Mouse (Mus musculus): ENCODE data around the gene Palld. TPM values are rescaled to one million over a fixed set of nuclear protein-coding genes. Genes with fewer than 3 reads are reported as not detected.
A peak's percentile ranks its signal among the peaks of the same experiment; 100 is the strongest.

The Palld gene
- polyA plus RNA-seq, 1 experiment from 2014 or later = 51.6 TPM

DNA sequence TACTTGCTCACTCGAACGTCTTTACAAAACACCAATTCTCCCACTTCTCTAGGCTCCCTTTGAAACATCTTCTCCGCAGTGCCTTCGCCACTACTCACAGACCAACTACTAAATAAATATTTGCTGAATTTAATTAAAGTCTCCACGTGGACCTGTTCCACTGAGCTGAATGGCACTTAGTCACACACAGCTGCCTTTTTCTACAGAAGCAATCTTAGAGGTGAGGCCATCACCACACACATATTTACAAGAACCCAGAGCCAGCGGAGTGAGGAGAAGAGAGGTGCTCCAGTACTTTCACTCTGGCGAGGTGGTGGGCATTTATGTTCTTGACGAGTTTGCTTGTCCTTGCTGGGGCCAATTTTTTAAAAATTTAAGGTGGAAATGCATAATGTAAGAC, 346.3 kb downstream of the Palld start:
- WGBS = 83% methylated on average over 8 of the region's 8 CpGs

DNA sequence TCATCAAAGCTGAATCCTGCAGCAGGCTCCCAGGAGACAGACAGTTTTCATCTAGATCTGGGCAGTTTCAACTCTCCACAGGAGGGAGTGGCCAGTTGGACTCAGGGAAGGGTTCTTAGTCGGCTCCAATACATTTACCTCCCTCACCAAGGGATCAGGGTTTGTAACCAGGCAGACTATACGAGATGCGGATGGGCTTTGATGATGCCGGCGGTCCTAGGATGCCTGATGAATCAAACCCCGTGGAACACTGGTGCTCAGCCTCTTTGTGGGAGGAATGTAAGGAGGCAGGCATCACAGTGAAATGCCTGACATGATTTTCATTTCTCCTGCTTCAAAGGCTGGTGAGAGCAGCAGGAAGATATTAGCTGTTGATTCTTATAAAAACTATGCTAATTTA, 347.1 kb downstream of the Palld start:
- H3K36me3 ChIP-seq (replicated peaks) = peaks cover 6% of the 10 kb centered on the region
- H3K27me3 ChIP-seq (ENCODE audit: poor library complexity, severe bottlenecking) = no peaks in the 10 kb centered on the region
- H3K9me3 ChIP-seq = peaks cover 2% of the 10 kb centered on the region; the same call in 1 of the 2 replicates
- H3K4me1 ChIP-seq = peaks cover 24% of the 10 kb centered on the region
- DNase-seq (ENCODE audit: extremely low spot score, low spot score) = no peak
- WGBS = 71% methylated on average over 6 of the region's 6 CpGs
- no peak overlapping the region for H3K27ac ChIP-seq
- H3K4me3 ChIP-seq = no peak overlapping the region

More for the DNA sequence above, 346.3 kb downstream of the Palld start:
- no peak for DNase-seq (ENCODE audit: extremely low spot score, low spot score)
- Histone ChIP-seq H3K9me3 (no peaks in the 10 kb centered on the region), H3K36me3 (replicated peaks) (peaks cover 7% of the 10 kb centered on the region; the same call in 1 of the 2 replicates), H3K27me3 (ENCODE audit: poor library complexity, severe bottlenecking) (no peaks in the 10 kb centered on the region), H3K27ac (no peak overlapping the region), H3K4me1 (peaks cover 24% of the 10 kb centered on the region), H3K4me3 (no peak overlapping the region)

GRCm38 (mm10) chr8:61552755-61553402, 349.6 kb downstream of the Palld start:
- H3K9me3 ChIP-seq = peaks cover 20% of the 10 kb centered on the region
- 85% methylated on average over 8 of the region's 8 CpGs for WGBS
- no peak overlapping the region for H3K27ac ChIP-seq
- H3K4me1 ChIP-seq = peaks cover 28% of the 10 kb centered on the region
- H3K36me3 ChIP-seq (replicated peaks) = peaks cover 30% of the 10 kb centered on the region
- H3K4me3 ChIP-seq = no peak overlapping the region
- no peak for DNase-seq (ENCODE audit: extremely low spot score, low spot score)
- peaks cover 8% of the 10 kb centered on the region for H3K27me3 ChIP-seq (ENCODE audit: poor library complexity, severe bottlenecking)

- no peak overlapping the region for H3K27ac ChIP-seq
These were observed 350.3 kb downstream of the Palld start for GRCm38 (mm10) chr8:61552221-61552620.

DNA sequence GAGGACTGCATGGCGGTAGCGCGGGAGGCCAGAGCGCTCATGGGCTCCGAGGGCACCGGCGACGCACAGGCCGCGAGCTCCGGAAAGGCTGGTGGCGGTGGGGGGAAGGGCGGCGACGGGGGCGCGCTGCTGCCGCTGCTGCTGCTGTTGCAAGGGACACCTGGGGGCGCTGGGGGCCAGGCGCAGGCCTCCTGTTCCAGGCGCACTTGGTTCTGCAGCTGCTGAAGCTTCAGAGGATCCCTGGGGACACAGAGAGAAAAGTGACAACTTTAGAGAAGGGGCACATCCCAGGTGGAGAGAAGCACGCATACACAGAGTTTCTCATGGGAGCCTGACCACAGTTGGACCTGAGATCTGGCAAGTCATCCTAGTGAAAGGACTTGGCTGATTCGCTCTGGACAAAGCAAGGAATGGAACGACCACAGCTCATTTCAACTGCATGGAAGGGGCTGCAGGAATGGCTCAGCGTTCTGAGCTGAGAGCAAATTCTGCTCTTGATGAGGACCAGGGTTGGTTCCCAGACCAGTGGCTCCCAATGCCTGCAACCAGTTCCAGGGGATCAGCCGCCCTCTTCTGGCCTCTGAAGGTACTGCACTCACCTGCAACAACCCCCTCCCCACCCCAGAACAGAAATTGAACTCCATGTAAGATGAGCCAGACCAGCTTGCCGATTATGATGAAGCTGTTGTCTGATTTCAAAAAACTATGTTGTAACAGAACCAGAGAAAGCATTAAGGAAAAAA, 352.3 kb downstream of the Palld start:
- no peak overlapping the region for H3K27ac ChIP-seq
- H3K4me1 ChIP-seq = peaks cover 25% of the 10 kb centered on the region
- WGBS = 48% methylated on average over 27 of the region's 27 CpGs
- peaks cover 53% of the 10 kb centered on the region for H3K36me3 ChIP-seq (replicated peaks)
- H3K9me3 ChIP-seq = peaks cover 20% of the 10 kb centered on the region
- DNase-seq (ENCODE audit: extremely low spot score, low spot score) = no peak
- H3K27me3 ChIP-seq (ENCODE audit: poor library complexity, severe bottlenecking) = peaks cover 8% of the 10 kb centered on the region
- peak overlapping the region; percentile 30 for H3K4me3 ChIP-seq

More at GRCm38 (mm10) chr8:61552221-61552620, 350.3 kb downstream of the Palld start:
- Histone ChIP-seq H3K9me3 (peaks cover 20% of the 10 kb centered on the region), H3K4me1 (peaks cover 28% of the 10 kb centered on the region), H3K27me3 (ENCODE audit: poor library complexity, severe bottlenecking) (peaks cover 8% of the 10 kb centered on the region), H3K36me3 (replicated peaks) (peaks cover 35% of the 10 kb centered on the region), H3K4me3 (no peak overlapping the region)
- 79% methylated on average over 6 of the region's 6 CpGs for WGBS
- DNase-seq (ENCODE audit: extremely low spot score, low spot score) = no peak

DNA sequence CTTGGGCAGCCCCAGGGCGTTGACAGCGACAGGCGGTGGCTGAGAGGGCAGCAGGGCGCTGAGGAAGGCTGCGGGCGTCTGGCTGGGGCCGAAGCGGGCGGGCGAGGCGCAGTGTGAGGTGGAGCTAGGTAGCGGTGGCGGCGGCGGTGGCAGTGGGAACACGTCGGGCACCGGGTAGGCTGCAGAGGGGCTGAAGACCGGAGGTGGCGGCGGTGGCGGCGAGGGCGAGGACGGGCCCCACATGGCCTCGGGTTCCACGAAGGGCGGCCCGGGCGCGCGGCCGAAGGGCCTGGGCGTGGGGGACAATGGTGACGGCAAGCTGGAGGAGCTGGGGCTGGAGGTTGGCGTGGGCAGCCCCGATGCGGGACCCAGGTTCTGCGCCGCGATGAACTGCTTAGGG, 352.9 kb downstream of the Palld start:
- WGBS = 67% methylated on average over 41 of the region's 41 CpGs
- Histone ChIP-seq H3K4me3 (peak overlapping the region; percentile 30), H3K9me3 (peaks cover 20% of the 10 kb centered on the region), H3K36me3 (replicated peaks) (peaks cover 59% of the 10 kb centered on the region), H3K27me3 (ENCODE audit: poor library complexity, severe bottlenecking) (peaks cover 8% of the 10 kb centered on the region), H3K27ac (no peak overlapping the region), H3K4me1 (peaks cover 22% of the 10 kb centered on the region)
- DNase-seq (ENCODE audit: extremely low spot score, low spot score) = no peak

GRCm38 (mm10) chr8:61539828-61540500, 362.5 kb downstream of the Palld start:
- Histone ChIP-seq H3K4me3 (no peak overlapping the region), H3K9me3 (no peaks in the 10 kb centered on the region), H3K27me3 (ENCODE audit: poor library complexity, severe bottlenecking) (no peaks in the 10 kb centered on the region), H3K36me3 (replicated peaks) (peaks cover 63% of the 10 kb centered on the region), H3K27ac (no peak overlapping the region), H3K4me1 (no peaks in the 10 kb centered on the region)
- DNase-seq (ENCODE audit: extremely low spot score, low spot score) = peak; percentile 79
- WGBS = 51% methylated on average over 7 of the region's 7 CpGs

- no peak for DNase-seq (ENCODE audit: extremely low spot score, low spot score)
- no peaks in the 10 kb centered on the region for H3K27me3 ChIP-seq (ENCODE audit: poor library complexity, severe bottlenecking)
- no peaks in the 10 kb centered on the region for H3K4me1 ChIP-seq
- H3K36me3 ChIP-seq (replicated peaks) = peaks cover 64% of the 10 kb centered on the region
- H3K9me3 ChIP-seq = no peaks in the 10 kb centered on the region
- WGBS = 73% methylated on average over 5 of the region's 5 CpGs
- H3K27ac ChIP-seq = no peak overlapping the region
- H3K4me3 ChIP-seq = no peak overlapping the region
These were observed 365.0 kb downstream of the Palld start for GRCm38 (mm10) chr8:61537471-61537870.

DNA sequence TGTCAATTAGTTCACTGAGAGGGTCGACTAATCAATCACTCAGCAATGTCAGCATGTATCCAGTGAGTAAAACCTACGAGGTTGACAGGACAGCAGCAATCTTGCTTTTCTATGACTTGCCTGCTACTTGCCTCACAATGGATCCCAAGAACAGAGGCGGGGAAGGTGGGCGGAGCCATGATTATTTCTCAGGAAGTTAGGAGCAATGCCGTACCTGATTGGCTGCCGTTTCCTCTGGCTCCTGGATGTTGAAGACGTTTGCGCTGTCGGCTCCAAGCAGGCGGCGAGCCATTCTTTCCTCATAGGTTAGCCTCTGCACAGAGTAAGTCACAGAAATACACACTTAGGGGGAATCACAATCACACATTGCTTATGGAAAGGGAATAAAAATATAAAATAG, 367.0 kb downstream of the Palld start:
- Histone ChIP-seq H3K4me3 (no peak overlapping the region), H3K36me3 (replicated peaks) (peaks cover 81% of the 10 kb centered on the region), H3K27ac (no peak overlapping the region), H3K27me3 (ENCODE audit: poor library complexity, severe bottlenecking) (no peaks in the 10 kb centered on the region), H3K9me3 (no peaks in the 10 kb centered on the region), H3K4me1 (no peaks in the 10 kb centered on the region)
- 80% methylated on average over 11 of the region's 11 CpGs for WGBS
- DNase-seq (ENCODE audit: extremely low spot score, low spot score) = no peak

GRCm38 (mm10) chr8:61533356-61533926, 369.0 kb downstream of the Palld start:
- Histone ChIP-seq H3K27ac (no peak overlapping the region), H3K27me3 (ENCODE audit: poor library complexity, severe bottlenecking) (no peaks in the 10 kb centered on the region), H3K9me3 (no peaks in the 10 kb centered on the region), H3K36me3 (replicated peaks) (peaks cover 95% of the 10 kb centered on the region), H3K4me3 (no peak overlapping the region), H3K4me1 (no peaks in the 10 kb centered on the region)
- WGBS = 52% methylated on average over 16 of the region's 16 CpGs
- no peak for DNase-seq (ENCODE audit: extremely low spot score, low spot score)

GRCm38 (mm10) chr8:61532831-61533230, 369.7 kb downstream of the Palld start:
- Histone ChIP-seq H3K27ac (no peak overlapping the region), H3K4me1 (no peaks in the 10 kb centered on the region), H3K27me3 (ENCODE audit: poor library complexity, severe bottlenecking) (no peaks in the 10 kb centered on the region), H3K9me3 (no peaks in the 10 kb centered on the region), H3K36me3 (replicated peaks) (peaks cover 95% of the 10 kb centered on the region), H3K4me3 (no peak overlapping the region)
- 86% methylated on average over 5 of the region's 5 CpGs for WGBS
- DNase-seq (ENCODE audit: extremely low spot score, low spot score) = no peak

DNA sequence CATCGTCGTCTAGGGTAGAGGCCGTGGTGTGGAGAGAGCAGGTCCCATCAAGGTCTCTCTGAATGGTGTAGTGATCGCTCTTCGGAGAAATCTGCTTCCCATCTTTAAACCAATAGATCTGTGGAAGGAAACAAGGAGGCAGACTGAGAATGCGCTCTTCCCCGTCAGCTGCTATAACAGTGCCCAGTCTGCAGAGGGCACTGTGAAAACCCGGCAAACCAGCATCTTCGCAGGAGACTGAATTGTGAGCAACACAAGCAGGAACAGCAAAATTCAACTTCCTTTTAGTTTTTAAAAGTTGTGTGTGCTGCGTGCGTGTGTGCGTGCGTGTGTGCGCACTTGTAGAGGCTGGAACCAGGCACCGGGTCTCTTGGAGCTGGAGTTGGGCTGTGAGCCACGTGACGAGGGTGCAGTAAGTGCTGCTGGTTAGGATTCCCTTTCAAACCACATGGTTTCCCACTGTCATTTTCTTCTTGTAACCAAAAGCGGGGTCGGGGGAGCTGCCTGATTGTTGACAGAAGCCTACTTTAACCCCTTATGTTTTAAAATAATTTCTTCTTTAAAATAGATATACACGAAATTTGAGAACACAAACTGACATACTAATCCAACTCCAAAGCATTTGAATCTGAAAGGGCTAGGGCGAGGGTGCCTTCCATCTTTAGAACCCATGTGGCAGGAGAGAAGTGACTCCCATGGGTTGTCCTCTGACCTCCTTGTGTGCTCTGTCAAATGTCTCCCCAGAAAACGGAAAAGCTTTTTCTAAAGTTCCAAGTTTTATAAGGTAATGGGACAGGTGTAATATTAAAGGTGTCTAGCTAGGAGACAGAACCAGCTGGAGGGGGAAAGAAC, 370.3 kb downstream of the Palld start:
- H3K4me1 ChIP-seq = no peaks in the 10 kb centered on the region
- H3K27me3 ChIP-seq (ENCODE audit: poor library complexity, severe bottlenecking) = no peaks in the 10 kb centered on the region
- no peak overlapping the region for H3K27ac ChIP-seq
- DNase-seq (ENCODE audit: extremely low spot score, low spot score) = no peak
- no peak overlapping the region for H3K4me3 ChIP-seq
- 67% methylated on average over 22 of the region's 22 CpGs for WGBS
- H3K9me3 ChIP-seq = no peaks in the 10 kb centered on the region
- peaks cover 96% of the 10 kb centered on the region for H3K36me3 ChIP-seq (replicated peaks)
